ENCODE assay signal across 25 mouse cellular contexts in genomic region chr8:92301029-92301428, GRCm38 (mm10). TPM values are rescaled to one million over a fixed set of nuclear protein-coding genes. Genes with fewer than 3 reads are reported as not detected.
A peak's percentile ranks its signal among the peaks of the same experiment; 100 is the strongest.
DNase-seq lines count a peak whose midpoint lies in the region; ATAC-seq and TF ChIP-seq lines count a peak whose summit lies in the region.
"Had no signal": no experiment of that assay in that cellular context is flagged by ENCODE, and none has a peak within 500 bp of the region (broad histone marks: within the 10 kb centered on the region; RNA-seq: fewer than 3 reads in every experiment).

No protein-coding gene starts in this region.

- no peak overlapping the region for H3K9ac ChIP-seq in intestine, postnatal 0 days (ENCODE audit: low read depth, low read length)
- H3K9ac ChIP-seq: embryonic facial prominence, embryonic 12.5 days; forebrain, embryonic 13.5 days; forebrain, embryonic 15.5 days; forebrain, postnatal 0 days had no signal

- peak; percentile 66 for ATAC-seq in intestine, postnatal 0 days
- ATAC-seq in erythroid progenitor cell, adult 5-6 weeks (replicated peaks; ENCODE audit: low FRiP score, poor library complexity, severe bottlenecking) = no peak
- ATAC-seq: activated CD4-positive, CD25-positive, alpha-beta regulatory T cell, adult 4 months; CD4-positive, CD25-positive, alpha-beta regulatory T cell, adult 4 months; forebrain, embryonic 13.5 days; forebrain, embryonic 15.5 days; forebrain, postnatal 0 days; Patski had no signal

- TF ChIP-seq CTCF in intestine, postnatal 0 days (IDR thresholded peaks at IDR 0.05; ENCODE audit: low read depth) = no peak

- 0 out of 2 replicates have a peak, but pooled peaks cover 3% of the 10 kb centered on the region for H3K9me3 ChIP-seq in heart, embryonic 10.5 days
- H3K9me3 ChIP-seq in intestine, postnatal 0 days (ENCODE audit: control insufficient read depth) = no peaks in the 10 kb centered on the region
- H3K9me3 ChIP-seq: forebrain, embryonic 13.5 days; forebrain, embryonic 15.5 days had no signal

- DNase-seq in heart, adult 11 months = peak; percentile 64
- DNase-seq in heart, embryonic 10.5 days (ENCODE audit: low spot score) = no peak
- no peak for DNase-seq in left cerebral cortex, postnatal 4 days
- DNase-seq: adrenal gland, adult 8-10 months; adrenal gland, postnatal 14 days; adrenal gland, postnatal 36 days; B cell, adult 2 months; cerebellum, adult 11-12 months; cerebellum, adult 2 months; cerebellum, adult 9-10 months; cerebellum, postnatal 10 days; cerebellum, postnatal 25 days; forebrain, postnatal 0 days had no signal

- H3K36me3 ChIP-seq in heart, embryonic 10.5 days = no peaks in the 10 kb centered on the region
- H3K36me3 ChIP-seq in intestine, postnatal 0 days (ENCODE audit: control insufficient read depth, insufficient read depth) = no peaks in the 10 kb centered on the region
- H3K36me3 ChIP-seq: embryonic facial prominence, embryonic 10.5 days; embryonic facial prominence, embryonic 12.5 days; forebrain, embryonic 15.5 days; G1E had no signal

- no peak overlapping the region for H3K27ac ChIP-seq in heart, embryonic 10.5 days
- no peak overlapping the region for H3K27ac ChIP-seq in intestine, postnatal 0 days (ENCODE audit: low read depth, low read length)
- H3K27ac ChIP-seq: embryonic facial prominence, embryonic 10.5 days; embryonic facial prominence, embryonic 12.5 days; forebrain, embryonic 13.5 days; forebrain, embryonic 15.5 days had no signal

- H3K27me3 ChIP-seq in heart, embryonic 10.5 days (ENCODE audit: insufficient read depth, poor library complexity, severe bottlenecking) = peaks cover 23% of the 10 kb centered on the region
- H3K27me3 ChIP-seq in intestine, postnatal 0 days (replicated peaks; ENCODE audit: control insufficient read depth, insufficient read depth, low read length) = no peaks in the 10 kb centered on the region
- H3K27me3 ChIP-seq: CH12.LX; embryonic facial prominence, embryonic 12.5 days; forebrain, embryonic 15.5 days; Patski had no signal

- no peak overlapping the region for H3K4me2 ChIP-seq in intestine, postnatal 0 days (replicated peaks; ENCODE audit: low read depth)
- H3K4me2 ChIP-seq: embryonic facial prominence, embryonic 12.5 days; forebrain, embryonic 13.5 days; forebrain, embryonic 15.5 days had no signal

- H3K4me1 ChIP-seq in heart, embryonic 10.5 days = no peaks in the 10 kb centered on the region
- no peaks in the 10 kb centered on the region for H3K4me1 ChIP-seq in intestine, postnatal 0 days (replicated peaks; ENCODE audit: control insufficient read depth, insufficient read depth, low read length)
- H3K4me1 ChIP-seq: embryonic facial prominence, embryonic 10.5 days; embryonic facial prominence, embryonic 12.5 days; forebrain, embryonic 13.5 days; forebrain, embryonic 15.5 days had no signal

- no peak overlapping the region for H3K4me3 ChIP-seq in heart, embryonic 10.5 days
- H3K4me3 ChIP-seq in intestine, postnatal 0 days (ENCODE audit: low read depth, low read length) = no peak overlapping the region
- H3K4me3 ChIP-seq: embryonic facial prominence, embryonic 10.5 days; embryonic facial prominence, embryonic 12.5 days; erythroblast, embryonic 14.5 days; forebrain, embryonic 13.5 days; forebrain, embryonic 15.5 days had no signal

- intact Hi-C loops in left cerebral cortex, postnatal 4 days (cut with DNase I) = no loop called here

- WGBS in heart, embryonic 10.5 days = 92% methylated on average over 3 of the region's 3 CpGs
- 47% methylated on average over 3 of the region's 3 CpGs for WGBS in intestine, postnatal 0 days

RNA-seq across cellular contexts. Expression of gene Irx5, which starts 56.4 kb away (rescaled TPM):
- 13.2 and 13.7 TPM in 2 replicates for polyA plus RNA-seq in heart, embryonic 10.5 days (2016; fragmentation: Nextera tagmentation; extraction: Ambion mirVana)
- polyA plus RNA-seq in intestine, postnatal 0 days (2015; fragmentation: Nextera tagmentation; extraction: Ambion mirVana) = 0.14 and 0.50 TPM in 2 replicates
- total RNA-seq in left cerebral cortex, postnatal 4 days (2021) = not detected
- total RNA-seq in erythroid progenitor cell, adult 5-6 weeks (2015; ENCODE audit: low replicate concordance) = not detected in 2 replicates
- total RNA-seq in erythroid progenitor cell, adult 5-6 weeks (2017; ENCODE audit: low replicate concordance) = 0.13 TPM in 1 of 2 replicates, not detected in the other
- total RNA-seq: CH12.LX had no signal
- polyA plus RNA-seq: activated CD4-positive, CD25-positive, alpha-beta regulatory T cell, adult 4 months; CD4-positive, CD25-positive, alpha-beta regulatory T cell, adult 4 months had no signal
